Mouse (Mus musculus) lung, embryonic 14.5 days (tissue): Measurements from ENCODE around the gene Hspa1l. TPM values are rescaled to one million over a fixed set of nuclear protein-coding genes. Genes with fewer than 3 reads are reported as not detected.
"Not testable (repeated sequence)": the region's sequence is repeated elsewhere in the genome, so short reads cannot be mapped to it uniquely, and the experiment has no call there.

Source experiments
- ATAC-seq: fragments of 200-750 bp; cut with Nextera tagmentation; 2 replicates; pipeline ENCODE4 v1.8.0; 2017; ENCODE audit warnings: mild to moderate bottlenecking, moderate TSS enrichment, moderate library complexity; ENCODE audit not compliant: insufficient read depth
- DNase-seq: peaks from one replicate; pipeline ENCODE4 v3.0.0-alpha.2; 2015
- H3K27ac ChIP-seq: fragments of 300-500 bp; sonication (generic); 2 replicates; pipeline ENCODE4 v1.5.1; 2014; ENCODE audit warnings: low read depth, mild to moderate bottlenecking, moderate library complexity
- H3K27me3 ChIP-seq: fragments of 300-500 bp; sonication (generic); 2 replicates; pipeline ENCODE4 v1.6.1; 2014; ENCODE audit warnings: low read length, control low read depth; ENCODE audit not compliant: insufficient read depth
- H3K36me3 ChIP-seq: fragments of 300-500 bp; sonication (generic); 2 replicates; pipeline ENCODE4 v1.6.1; 2014; ENCODE audit warnings: control low read depth; ENCODE audit not compliant: insufficient read depth
- H3K4me1 ChIP-seq: fragments of 300-500 bp; sonication (generic); 2 replicates; pipeline ENCODE4 v1.6.1; 2014; ENCODE audit warnings: antibody characterized with exemption, control low read depth; ENCODE audit not compliant: insufficient read depth
- H3K4me2 ChIP-seq: fragments of 300-500 bp; sonication (generic); 2 replicates; pipeline ENCODE4 v1.6.1; 2014; ENCODE audit warnings: mild to moderate bottlenecking
- H3K4me3 ChIP-seq: fragments of 300-500 bp; sonication (generic); 2 replicates; pipeline ENCODE4 v1.5.1; 2014; ENCODE audit warnings: low read depth, low read length
- H3K9ac ChIP-seq: fragments of 300-500 bp; sonication (generic); 2 replicates; pipeline ENCODE4 v1.6.1; 2014
- H3K9me3 ChIP-seq: fragments of 300-500 bp; sonication (generic); 2 replicates; pipeline ENCODE4 v1.6.1; 2016; ENCODE audit warnings: low read depth, low read length, control low read depth
- CTCF ChIP-seq: IDR thresholded peaks from 2 replicates; pipeline ENCODE4 v1.5.1; 2016; ENCODE audit warnings: antibody characterized with exemption, low read depth
- WGBS: fragments of 180-500 bp; shearing (Covaris S2); extraction: QIAGEN DNeasy Blood & Tissue Kit; methylation state at CpG from one replicate; pipeline ENCODE4 v1.1.7; 2014; 5-methylcytosine and 5-hydroxymethylcytosine counted together
- polyA plus RNA-seq: library from polyadenylated mRNA; unstranded; fragments of >200 nt; fragmentation: Nextera tagmentation; extraction: Ambion mirVana; gene quantifications from 2 replicates; pipeline ENCODE4 v1.2.1, GENCODE M21; 2014

Gene Hspa1l
- polyA plus RNA-seq, 1 experiment from 2014 or later = 0.83 TPM

- peaks cover 8% of the 10 kb centered on the region for H3K4me1 ChIP-seq
- DNase-seq (peak; percentile 35), ATAC-seq (no peak; the same call in 1 of the 2 replicates)
- under 1% methylated on average over 29 of the region's 29 CpGs for WGBS
- no peak for TF ChIP-seq CTCF
- peak overlapping the region; percentile 96 for H3K27ac ChIP-seq
- peaks cover 25% of the 10 kb centered on the region for H3K36me3 ChIP-seq
- H3K27me3 ChIP-seq = peaks cover 5% of the 10 kb centered on the region; the same call in 1 of the 2 replicates
- H3K4me3 ChIP-seq = peak overlapping the region; percentile 99
- H3K4me2 ChIP-seq = peak overlapping the region; percentile 97
- H3K9ac ChIP-seq = peak overlapping the region; percentile 99
- H3K9me3 ChIP-seq = no peaks in the 10 kb centered on the region
These were observed 20.7 kb upstream of the Hspa1l start for GRCm38 (mm10) chr17:34951636-34952377.

DNA sequence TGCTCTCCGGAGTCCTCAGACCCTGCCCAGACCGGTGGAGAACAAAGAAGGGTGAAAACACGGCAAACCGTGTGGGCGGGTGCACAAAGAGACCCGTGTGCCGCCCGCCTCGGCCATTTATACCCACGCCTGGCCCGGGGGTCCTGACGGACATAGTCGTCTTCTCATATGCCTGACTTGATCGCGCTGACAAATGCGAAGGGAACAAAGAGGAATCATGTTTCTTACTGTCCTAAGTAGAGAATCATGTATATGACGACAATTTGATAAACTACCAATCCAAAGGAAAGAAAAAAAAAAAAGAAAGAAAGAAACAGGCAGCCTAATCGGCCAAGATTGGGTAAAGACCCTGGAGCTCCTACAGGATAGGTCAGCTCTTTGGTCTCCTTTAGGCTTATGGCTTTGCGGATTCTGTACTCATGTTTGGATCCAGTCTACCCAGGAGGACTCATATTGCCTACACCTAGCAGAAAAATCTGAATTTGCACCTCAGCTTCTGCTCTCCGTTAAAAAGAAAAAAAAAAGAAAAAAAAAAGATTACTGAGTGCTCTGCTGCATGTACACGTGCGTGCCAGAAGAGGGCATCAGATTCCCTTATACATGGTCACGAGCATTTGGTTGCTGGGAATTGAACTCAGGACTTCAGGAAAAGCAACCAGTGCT, 20.0 kb upstream of the Hspa1l start:
- TF ChIP-seq CTCF = peak; percentile 78
- peak; percentile 90 for DNase-seq
- H3K9ac ChIP-seq = peak overlapping the region; percentile 99
- peak overlapping the region; percentile 96 for H3K27ac ChIP-seq
- peaks cover 7% of the 10 kb centered on the region; the same call in 1 of the 2 replicates for H3K27me3 ChIP-seq
- peak; percentile 74 for ATAC-seq
- WGBS = 1% methylated on average over 23 of the region's 23 CpGs
- peak overlapping the region; percentile 99 for H3K4me3 ChIP-seq
- H3K4me2 ChIP-seq = peak overlapping the region; percentile 97
- H3K9me3 ChIP-seq = no peaks in the 10 kb centered on the region
- peaks cover 25% of the 10 kb centered on the region for H3K36me3 ChIP-seq
- H3K4me1 ChIP-seq = peaks cover 8% of the 10 kb centered on the region

GRCm38 (mm10) chr17:34953258-34953657, 19.2 kb upstream of the Hspa1l start:
- H3K9me3 ChIP-seq = no peaks in the 10 kb centered on the region
- WGBS = 84% methylated on average over 3 of the region's 3 CpGs
- 0 out of 2 replicates have a peak overlapping the region, but pooled peaks have one; percentile 99 for H3K4me3 ChIP-seq
- peaks cover 25% of the 10 kb centered on the region for H3K36me3 ChIP-seq
- no peak overlapping the region for H3K9ac ChIP-seq
- H3K27me3 ChIP-seq = peaks cover 7% of the 10 kb centered on the region; the same call in 1 of the 2 replicates
- no peak overlapping the region for H3K27ac ChIP-seq
- peaks cover 8% of the 10 kb centered on the region for H3K4me1 ChIP-seq
- no peak for DNase-seq
- TF ChIP-seq CTCF = no peak
- peak overlapping the region; percentile 97; the same call in 1 of the 2 replicates for H3K4me2 ChIP-seq
- no peak for ATAC-seq

GRCm38 (mm10) chr17:34953904-34954303, 18.6 kb upstream of the Hspa1l start:
- H3K4me2 ChIP-seq = no peak overlapping the region
- H3K27me3 ChIP-seq = peaks cover 7% of the 10 kb centered on the region; the same call in 1 of the 2 replicates
- H3K4me1 ChIP-seq = peaks cover 8% of the 10 kb centered on the region
- ATAC-seq (no peak), DNase-seq (no peak)
- peaks cover 25% of the 10 kb centered on the region for H3K36me3 ChIP-seq
- 90% methylated on average over 4 of the region's 4 CpGs for WGBS
- no peak for TF ChIP-seq CTCF
- H3K9me3 ChIP-seq = no peaks in the 10 kb centered on the region
- H3K9ac ChIP-seq = no peak overlapping the region
- H3K4me3 ChIP-seq = no peak overlapping the region
- no peak overlapping the region for H3K27ac ChIP-seq

DNA sequence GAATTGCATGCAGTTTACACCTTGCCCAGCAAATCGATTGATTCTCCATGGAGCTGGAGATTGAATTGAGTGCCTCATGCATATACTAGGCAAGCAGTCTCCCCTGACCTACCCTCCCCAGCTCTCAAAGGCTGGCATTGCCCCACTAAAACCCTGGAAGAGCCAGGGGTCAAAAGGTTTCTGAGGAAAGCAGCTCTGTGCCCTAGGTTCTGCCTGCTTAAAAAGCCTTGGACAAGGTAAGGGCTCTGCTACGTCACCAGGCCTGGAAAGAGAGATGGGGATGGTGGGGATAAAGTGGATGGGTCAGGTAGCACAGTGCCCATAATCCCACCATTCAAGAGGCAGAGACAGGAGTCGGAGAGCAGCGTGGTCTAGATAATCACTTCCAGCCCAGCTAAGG, 17.7 kb upstream of the Hspa1l start:
- no peak for TF ChIP-seq CTCF
- Histone ChIP-seq H3K9ac (no peak overlapping the region), H3K27ac (no peak overlapping the region), H3K4me1 (peaks cover 8% of the 10 kb centered on the region), H3K9me3 (no peaks in the 10 kb centered on the region), H3K4me3 (no peak overlapping the region), H3K27me3 (peaks cover 7% of the 10 kb centered on the region; the same call in 1 of the 2 replicates), H3K36me3 (peaks cover 20% of the 10 kb centered on the region), H3K4me2 (no peak overlapping the region)
- ATAC-seq (no peak), DNase-seq (no peak)
- 86% methylated on average over 4 of the region's 4 CpGs for WGBS

GRCm38 (mm10) chr17:34955884-34956283, 16.6 kb upstream of the Hspa1l start:
- no peak overlapping the region for H3K4me3 ChIP-seq
- H3K36me3 ChIP-seq = peaks cover 9% of the 10 kb centered on the region
- H3K4me2 ChIP-seq = no peak overlapping the region
- ATAC-seq (no peak), DNase-seq (no peak)
- peaks cover 3% of the 10 kb centered on the region for H3K4me1 ChIP-seq
- H3K9me3 ChIP-seq = no peaks in the 10 kb centered on the region
- H3K27ac ChIP-seq = no peak overlapping the region
- no peak for TF ChIP-seq CTCF
- 67% methylated on average over 3 of the region's 3 CpGs for WGBS
- H3K9ac ChIP-seq = no peak overlapping the region
- peaks cover 7% of the 10 kb centered on the region; the same call in 1 of the 2 replicates for H3K27me3 ChIP-seq

DNA sequence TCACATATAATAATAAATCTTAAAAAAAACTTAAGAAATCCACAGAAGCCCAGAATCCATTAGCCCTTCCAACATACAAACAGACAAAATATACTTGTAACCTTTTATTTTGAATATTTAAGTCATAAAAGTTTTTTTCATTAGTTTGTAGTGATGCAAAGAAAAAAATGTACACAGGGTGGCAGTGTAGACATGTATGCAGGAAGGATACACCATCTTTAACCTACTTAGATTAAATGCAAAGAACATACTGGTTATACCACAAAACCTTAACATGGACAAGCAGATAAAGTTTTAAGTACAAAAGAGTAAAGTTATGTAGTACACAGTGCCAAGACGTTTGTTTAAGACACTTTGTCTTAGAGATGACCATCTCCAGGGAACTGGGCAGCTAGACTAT, 16.2 kb upstream of the Hspa1l start:
- ATAC-seq (no peak), DNase-seq (peak; percentile 71)
- TF ChIP-seq CTCF = peak; percentile 55
- Histone ChIP-seq H3K9me3 (no peaks in the 10 kb centered on the region), H3K9ac (no peak overlapping the region), H3K4me3 (no peak overlapping the region), H3K36me3 (peaks cover 5% of the 10 kb centered on the region), H3K4me1 (no peaks in the 10 kb centered on the region), H3K27me3 (peaks cover 7% of the 10 kb centered on the region; the same call in 1 of the 2 replicates), H3K4me2 (no peak overlapping the region), H3K27ac (no peak overlapping the region)
- WGBS = 28% methylated on average over 1 of the region's 1 CpGs

- DNase-seq, ATAC-seq, H3K4me1 ChIP-seq, H3K9ac ChIP-seq, H3K4me2 ChIP-seq, H3K9me3 ChIP-seq, H3K36me3 ChIP-seq, H3K27ac ChIP-seq, H3K27me3 ChIP-seq, H3K4me3 ChIP-seq: not testable (repeated sequence)
- WGBS = 14% methylated on average over 32 of the region's 40 CpGs
These were observed 15.2 kb upstream of the Hspa1l start for GRCm38 (mm10) chr17:34957291-34957690.

- not testable (repeated sequence) for H3K4me1 ChIP-seq, H3K9me3 ChIP-seq, H3K27ac ChIP-seq, DNase-seq, H3K36me3 ChIP-seq, H3K4me3 ChIP-seq, H3K4me2 ChIP-seq, ATAC-seq, H3K9ac ChIP-seq, H3K27me3 ChIP-seq
- WGBS = 31% methylated on average over 22 of the region's 40 CpGs
These were observed 14.5 kb upstream of the Hspa1l start for GRCm38 (mm10) chr17:34957966-34958365.

DNA sequence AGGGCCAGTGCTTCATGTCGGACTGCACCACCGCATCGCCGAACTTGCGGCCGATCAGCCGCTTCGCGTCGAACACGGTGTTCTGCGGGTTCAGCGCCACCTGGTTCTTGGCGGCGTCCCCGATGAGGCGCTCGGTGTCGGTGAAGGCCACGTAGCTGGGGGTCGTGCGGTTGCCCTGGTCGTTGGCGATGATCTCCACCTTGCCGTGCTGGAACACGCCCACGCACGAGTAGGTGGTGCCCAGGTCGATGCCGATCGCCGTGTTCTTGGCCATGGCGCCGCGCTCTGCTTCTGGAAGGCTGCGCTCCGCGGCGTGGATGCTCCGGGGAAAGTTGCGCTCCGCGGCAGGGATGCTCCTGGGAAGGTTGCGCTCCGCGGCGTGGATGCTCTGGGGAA, 13.8 kb upstream of the Hspa1l start:
- H3K9ac ChIP-seq = 0 out of 2 replicates have a peak overlapping the region, but pooled peaks have one; percentile 13
- peak; percentile 15 for ATAC-seq
- H3K9me3 ChIP-seq, DNase-seq, H3K27me3 ChIP-seq, H3K4me1 ChIP-seq, H3K36me3 ChIP-seq, H3K27ac ChIP-seq: not testable (repeated sequence)
- peak overlapping the region; percentile 79 for H3K4me2 ChIP-seq
- WGBS = 0% methylated on average over 13 of the region's 47 CpGs
- H3K4me3 ChIP-seq = peak overlapping the region; percentile 41
